Mouse (Mus musculus) brain, embryonic 14.5 days (tissue): Measurements from ENCODE around the gene Gm16867. TPM values are rescaled to one million over a fixed set of nuclear protein-coding genes. Genes with fewer than 3 reads are reported as not detected.
"Not testable (repeated sequence)": the region's sequence is repeated elsewhere in the genome, so short reads cannot be mapped to it uniquely, and the experiment has no call there.

Experiments
- DNase-seq: peaks from one replicate; pipeline ENCODE4 v3.0.0-alpha.2; 2011; ENCODE audit warnings: low read depth
- polyA plus RNA-seq: library from polyadenylated mRNA; depleted of rRNA; stranded (reverse); fragments of >200 nt; gene quantifications from 2 replicates; pipeline ENCODE4 v1.2.3, GENCODE M21; 2012; rRNA removed

Gene Gm16867
- polyA plus RNA-seq, 1 experiment, result not detected

DNA sequence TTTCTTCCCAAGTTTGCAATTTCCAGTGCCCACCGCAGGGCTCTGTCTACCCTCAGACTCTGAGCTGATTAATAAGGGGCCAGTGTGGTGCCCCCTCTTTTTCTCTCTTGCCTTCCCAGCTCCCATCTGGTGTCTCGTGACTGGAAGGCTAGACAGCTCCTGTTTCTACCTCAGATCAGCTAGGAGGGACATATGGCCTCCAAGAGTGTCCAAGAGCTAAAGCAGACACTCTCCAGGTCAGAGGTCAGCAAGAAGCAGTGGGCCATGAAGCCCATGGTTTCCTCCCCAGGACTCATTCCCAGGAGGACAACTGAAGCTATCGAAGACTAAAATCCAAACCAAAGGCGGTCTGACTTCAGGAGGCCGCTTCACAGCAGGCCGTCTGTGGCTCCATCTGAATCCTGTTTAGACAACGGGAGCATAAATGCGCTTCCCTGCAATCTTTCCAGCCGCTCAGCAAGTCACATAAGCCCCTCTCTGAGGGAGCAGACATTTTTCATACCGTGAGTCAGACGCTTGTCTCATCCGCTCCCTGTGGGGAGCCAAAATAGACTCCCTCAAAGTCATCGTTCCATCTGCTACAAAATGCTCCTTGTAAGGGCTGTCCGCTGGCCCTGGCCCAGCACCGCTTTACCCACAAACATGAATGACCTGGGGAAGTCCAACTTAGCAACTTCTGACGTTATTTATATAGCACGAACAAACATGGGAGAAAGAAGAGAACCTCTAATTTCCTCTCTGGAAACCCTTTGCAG, 35.4 kb downstream of the Gm16867 start:
- not testable (repeated sequence) for DNase-seq

DNA sequence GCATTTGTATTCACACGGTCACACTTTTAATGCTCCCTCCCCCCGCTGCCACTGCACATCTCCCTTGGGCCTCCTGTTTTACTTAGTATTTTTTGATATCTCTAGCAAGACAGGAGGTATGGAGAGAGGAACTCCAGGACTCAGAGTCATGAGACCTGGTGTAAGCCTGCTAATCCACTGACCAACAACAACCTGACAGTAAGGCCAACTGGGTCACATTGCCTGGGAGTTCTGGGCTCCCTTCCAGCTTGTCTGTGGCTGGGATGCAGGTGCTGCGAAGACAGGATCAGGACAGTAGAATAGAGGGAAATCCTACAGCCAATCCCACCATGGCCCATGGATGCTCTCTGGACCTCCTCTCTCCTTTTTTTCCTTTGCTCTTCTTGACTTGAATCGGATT, 38.7 kb downstream of the Gm16867 start:
- not testable (repeated sequence) for DNase-seq

DNA sequence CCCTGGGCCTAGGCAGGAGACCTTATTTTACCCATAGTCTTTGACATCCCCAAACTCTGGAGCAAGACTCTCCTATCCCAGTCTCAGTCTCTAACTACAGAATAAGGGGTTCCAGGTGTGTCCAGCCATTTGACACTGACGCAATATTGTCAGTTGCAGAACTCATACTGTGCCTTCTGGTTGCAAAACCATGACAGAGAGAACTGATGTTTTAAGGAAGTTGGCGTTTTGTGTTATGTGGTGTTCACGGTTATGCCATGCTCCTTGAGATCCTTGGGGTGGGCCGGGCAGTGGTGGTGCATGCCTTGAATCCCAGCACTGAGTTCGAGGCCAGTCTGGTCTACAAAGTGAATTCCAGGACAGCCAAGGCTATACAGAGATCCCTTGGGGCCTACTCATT, 45.5 kb downstream of the Gm16867 start:
- DNase-seq, result not testable (repeated sequence)

DNA sequence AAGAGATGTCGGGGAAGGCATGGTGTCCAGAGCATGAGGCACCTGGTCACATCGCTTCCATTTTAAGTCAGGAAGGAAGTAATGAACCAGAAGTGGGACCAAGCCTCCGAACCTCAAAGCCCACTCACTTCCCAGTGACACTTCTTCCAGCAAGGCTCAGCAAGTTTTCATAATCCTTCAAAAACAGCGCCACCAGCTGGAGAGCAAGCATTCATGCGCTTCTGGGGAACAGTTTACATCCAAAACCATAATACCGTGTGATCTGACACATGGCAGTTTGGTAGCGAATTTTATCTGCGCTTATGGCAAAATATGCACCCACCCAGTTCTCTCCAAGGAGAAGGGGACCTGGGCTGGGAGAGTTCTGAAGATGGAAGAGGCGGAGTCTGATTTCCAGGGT, 48.5 kb downstream of the Gm16867 start:
- DNase-seq, result not testable (repeated sequence)

DNA sequence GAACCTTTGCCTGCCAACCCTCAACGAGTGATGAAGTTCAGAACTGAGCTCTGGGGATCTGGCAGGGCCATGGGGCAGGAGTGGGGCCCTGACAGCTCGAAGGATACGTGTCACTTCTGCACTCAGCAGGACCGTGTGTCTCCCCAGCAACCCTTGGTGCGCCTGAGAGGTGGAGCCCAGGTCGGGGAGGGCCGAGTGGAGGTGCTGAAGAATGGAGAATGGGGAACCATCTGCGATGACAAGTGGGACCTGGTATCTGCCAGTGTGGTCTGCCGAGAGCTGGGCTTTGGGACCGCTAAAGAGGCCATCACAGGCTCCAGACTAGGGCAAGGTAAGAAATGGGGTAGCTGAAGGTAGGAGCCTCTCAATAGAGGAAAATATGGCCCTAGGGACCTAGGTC, 54.3 kb downstream of the Gm16867 start:
- DNase-seq, result not testable (repeated sequence)

DNA sequence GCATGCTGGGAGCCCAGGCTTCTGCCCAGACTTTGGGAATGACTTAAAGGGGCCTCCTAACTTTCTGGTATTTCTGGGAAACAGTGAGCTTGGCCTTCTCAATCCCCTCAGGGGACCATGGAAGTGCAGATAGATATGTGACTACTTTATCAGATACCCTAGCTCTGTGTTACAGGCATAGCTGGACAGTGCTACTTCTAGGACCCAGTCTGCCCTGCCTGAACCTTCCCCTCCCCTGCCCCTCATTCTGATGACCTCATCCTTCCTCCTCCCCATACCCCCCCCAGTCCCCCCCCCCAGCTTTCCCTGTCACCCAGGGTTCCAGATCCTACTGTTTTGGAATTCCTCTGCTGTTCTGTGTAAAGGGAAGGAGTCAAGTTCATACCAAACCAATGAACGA, 56.2 kb downstream of the Gm16867 start:
- DNase-seq, result not testable (repeated sequence)

DNA sequence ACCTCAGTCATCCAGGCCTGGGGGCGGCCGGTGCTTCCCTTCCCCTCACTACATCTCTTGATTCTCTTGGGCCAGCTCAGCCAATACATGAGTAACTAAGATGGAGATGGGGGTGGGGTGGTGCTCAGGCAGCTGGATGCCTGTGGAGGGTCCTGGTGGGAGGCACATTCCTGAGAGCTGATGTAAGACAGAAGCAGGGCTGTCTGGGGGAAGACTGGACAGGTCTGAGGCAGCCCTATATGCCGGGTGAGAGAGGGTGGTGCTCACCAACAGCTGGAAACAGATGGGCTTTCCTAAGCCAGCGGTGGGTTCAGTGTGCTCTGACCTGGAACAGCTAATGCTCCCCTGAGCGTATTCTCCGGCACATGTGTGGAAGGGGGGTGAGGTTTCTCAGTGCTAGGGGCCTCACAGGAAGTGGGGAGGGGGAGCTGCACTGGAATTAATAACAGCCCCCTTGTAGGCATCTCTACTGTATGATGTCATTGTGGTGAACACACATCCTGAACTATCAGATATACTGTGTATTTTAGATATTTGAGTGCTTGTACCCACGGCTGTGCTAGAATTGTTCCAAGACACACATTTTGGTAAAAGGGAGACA, 60.0 kb downstream of the Gm16867 start:
- not testable (repeated sequence) for DNase-seq

DNA sequence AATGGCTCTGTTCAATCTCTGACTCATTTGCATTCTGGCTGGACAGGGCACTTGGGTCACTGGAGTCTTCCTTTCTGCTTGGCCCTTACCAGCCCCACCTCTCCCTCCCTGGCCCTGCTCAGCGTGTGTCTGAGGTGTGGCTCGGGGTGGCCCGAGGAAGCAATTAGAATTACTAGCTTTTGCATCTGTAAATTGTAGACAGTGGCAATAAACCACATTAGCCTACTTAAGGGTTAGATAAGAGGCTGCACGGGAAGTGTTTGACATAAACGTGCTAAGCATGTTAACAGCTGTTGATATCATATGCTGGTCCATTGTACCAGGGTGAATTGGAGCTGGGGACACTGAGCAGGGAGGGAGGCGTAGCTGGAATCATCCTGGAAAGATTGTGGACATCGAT, 62.2 kb downstream of the Gm16867 start:
- not testable (repeated sequence) for DNase-seq

DNA sequence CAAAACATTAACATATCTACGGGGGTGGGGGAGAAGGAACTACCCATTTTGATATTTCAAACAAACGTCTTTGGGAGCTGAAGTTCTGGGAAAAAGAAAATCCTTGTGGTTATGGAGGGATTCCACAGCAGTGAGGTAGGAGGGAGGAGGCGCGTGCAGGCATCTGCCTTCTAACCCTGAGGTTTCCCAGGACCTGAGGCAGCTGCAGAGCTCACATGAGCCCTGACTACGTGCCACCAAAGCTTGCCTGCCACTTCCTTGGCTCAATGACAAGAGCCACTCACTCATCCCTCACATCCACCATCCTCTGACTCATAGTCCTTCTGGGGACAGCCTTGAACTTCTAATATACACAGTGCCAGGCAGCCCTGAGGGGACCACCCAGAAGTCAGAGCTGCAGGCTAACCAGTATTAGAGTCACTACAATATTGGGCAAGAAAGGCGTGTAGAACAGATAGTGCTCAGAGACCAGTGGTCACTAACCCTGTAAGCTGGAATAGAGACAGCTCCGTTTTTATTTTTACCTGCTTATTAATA, 64.4 kb downstream of the Gm16867 start:
- not testable (repeated sequence) for DNase-seq

DNA sequence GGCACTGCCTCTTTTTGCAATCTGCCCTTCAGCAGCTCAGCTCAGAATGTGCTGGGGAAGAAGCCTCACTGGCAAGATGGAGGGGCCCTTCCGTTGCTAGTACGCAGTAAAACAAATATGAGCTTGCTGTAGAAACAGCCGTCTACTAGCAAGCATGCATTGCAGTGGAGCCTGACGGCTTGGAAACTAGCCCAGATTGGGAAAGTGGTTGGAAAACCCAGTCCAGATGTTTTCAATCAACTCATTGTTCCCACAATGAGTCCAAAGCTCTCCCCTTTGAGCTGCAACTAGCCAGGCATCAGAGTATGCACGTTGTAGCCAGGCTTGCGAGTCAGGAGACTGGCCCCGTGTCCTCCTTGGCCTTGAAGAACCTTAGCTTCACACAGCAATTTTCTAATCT, 82.2 kb downstream of the Gm16867 start:
- DNase-seq, result not testable (repeated sequence)

DNA sequence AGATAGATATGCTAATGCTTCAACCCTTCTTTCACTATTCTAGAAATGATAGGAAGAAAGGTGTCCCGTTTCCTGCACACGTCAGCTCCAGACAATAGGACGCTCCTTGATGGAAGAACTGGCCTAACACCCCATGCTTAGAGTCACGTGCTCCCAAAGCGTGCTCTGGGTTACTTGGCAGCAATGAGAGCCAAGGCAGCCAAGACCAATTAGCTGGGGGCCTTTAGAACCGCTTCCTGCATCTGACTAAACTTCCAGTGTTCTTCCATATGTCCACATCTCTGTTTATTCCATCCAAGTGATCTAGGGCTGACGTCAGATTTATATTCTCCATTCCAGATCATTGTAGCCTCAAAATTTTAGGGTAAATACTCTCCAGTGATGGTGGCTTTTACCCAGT, 85.6 kb downstream of the Gm16867 start:
- not testable (repeated sequence) for DNase-seq

Other genes with a start within 250 kb of the Gm16867 start
- gene Synb, start 209.1 kb downstream of the Gm16867 start, polyA plus RNA-seq, result 0.01 TPM in 1 of 2 replicates, not detected in the other
- gene Gm27179, start 9.2 kb upstream of the Gm16867 start, polyA plus RNA-seq, result not detected in 2 replicates
- 8.9 and 10.5 TPM in 2 replicates for gene Entpd4b, start 52.1 kb upstream of the Gm16867 start, polyA plus RNA-seq